Mouse (Mus musculus): ENCODE data around the gene Sfmbt1.

- no peak for TF ChIP-seq CTCF (IDR thresholded peaks at IDR 0.05; ENCODE audit: low read depth)
- no peak for TF ChIP-seq EP300 (IDR thresholded peaks at IDR 0.05; ENCODE audit: low read depth)
Measured at GRCm38 (mm10) chr14:30722406-30722805, 7.8 kb downstream of the Sfmbt1 start.

Measured in liver, embryonic 14.5 days (tissue).